Mouse (Mus musculus): Measurements from ENCODE around the gene Pdia3. TPM values are rescaled to one million over a fixed set of nuclear protein-coding genes. Genes with fewer than 3 reads are reported as not detected.
"Not testable (repeated sequence)": the region's sequence is repeated elsewhere in the genome, so short reads cannot be mapped to it uniquely, and the experiment has no call there.

Gene Pdia3
- total RNA-seq, 2 experiments from 2014 or later, result 207 to 216 TPM

- intact Hi-C loops (cut with DNase I), result loop anchor here (1.0 to 5.0 kb wide), 2 partner anchors 24 to 34 kb away; partner anchors contain the start of genes Mfap1a, Serf2 and Wdr76
- peak; percentile 85 to 93 for DNase-seq (ENCODE audit: low spot score in 2 of 2)
Measured at GRCm38 (mm10) chr2:121473301-121474179, 60.0 kb downstream of the Pdia3 start, which contains the start of gene Mfap1b. TSS of gene Mfap1b (minus strand) at chr2:121474067.

- DNase-seq (ENCODE audit: low spot score in 2 of 2), result no peak
- intact Hi-C loops (cut with DNase I), result loop anchor here (1.0 to 5.0 kb wide), 2 partner anchors 25 to 33 kb away; partner anchors contain the start of genes Mfap1a, Serf2 and Wdr76
Measured at GRCm38 (mm10) chr2:121474180-121474535, 60.6 kb downstream of the Pdia3 start.

- intact Hi-C loops (cut with DNase I); DNase-seq (ENCODE audit: low spot score in 2 of 2): not testable (repeated sequence)
Measured at GRCm38 (mm10) chr2:121475306-121475705, 61.7 kb downstream of the Pdia3 start.

- intact Hi-C loops (cut with DNase I), result no loop called here
- DNase-seq (ENCODE audit: low spot score in 2 of 2), result no peak
Measured at GRCm38 (mm10) chr2:121477491-121478266, 64.1 kb downstream of the Pdia3 start.

GRCm38 (mm10) chr2:121480498-121480897 is 66.9 kb downstream of the Pdia3 start:
- DNase-seq (ENCODE audit: low spot score in 2 of 2), result no peak
- intact Hi-C loops (cut with DNase I), result no loop called here

GRCm38 (mm10) chr2:121480916-121481315 is 67.3 kb downstream of the Pdia3 start:
- DNase-seq (ENCODE audit: low spot score in 2 of 2); intact Hi-C loops (cut with DNase I): not testable (repeated sequence)

- no peak for DNase-seq (ENCODE audit: low spot score in 2 of 2)
- intact Hi-C loops (cut with DNase I), result no loop called here
Measured at GRCm38 (mm10) chr2:121483576-121483975, 70.0 kb downstream of the Pdia3 start.

- intact Hi-C loops (cut with DNase I); DNase-seq (ENCODE audit: low spot score in 2 of 2): not testable (repeated sequence)
Measured at GRCm38 (mm10) chr2:121484403-121484802, 70.8 kb downstream of the Pdia3 start.

Small RNA genes within 50 kb of the gene (microRNA-seq; reads per million reads assigned to microRNA genes)
- gene Gm22953, result 0 reads per million in 2 experiments

Other genes starting within 250 kb of the Pdia3 start
- 10 to 100 TPM; 44.7 to 49.4 TPM for gene Tubgcp4, start 243.1 kb upstream of the Pdia3 start, total RNA-seq (2021)
- 1 to 10 TPM; 6.5 to 7.1 TPM for gene Zscan29, start 242.7 kb upstream of the Pdia3 start, total RNA-seq (2021)
- 100 to 1,000 TPM; 131 to 158 TPM for gene Trp53bp1, start 142.4 kb upstream of the Pdia3 start, total RNA-seq (2021)
- gene Map1a, start 124.2 kb upstream of the Pdia3 start, total RNA-seq (2021), result 100 to 1,000 TPM; 524 to 622 TPM
- 100 to 1,000 TPM; 111 to 122 TPM for gene Ppip5k1, start 58.4 kb upstream of the Pdia3 start, total RNA-seq (2021)
- gene Ckmt1, start 56.1 kb upstream of the Pdia3 start, total RNA-seq (2021), result 100 to 1,000 TPM; 371 to 391 TPM
- gene Strc, start 26.6 kb upstream of the Pdia3 start, total RNA-seq (2021), result under 1 TPM; 0.09 to 0.62 TPM
- gene Catsper2, start within 50 bp of the Pdia3 start, total RNA-seq (2021), result 1 to 10 TPM; 4.2 to 5.7 TPM
- not detected for gene Ell3, start 30.5 kb downstream of the Pdia3 start, total RNA-seq (2021)
- 100 to 1,000 TPM; 188 to 195 TPM for gene Serf2, start 35.4 kb downstream of the Pdia3 start, total RNA-seq (2021)
- 10 to 100 TPM; 13.9 to 16.1 TPM for gene Hypk, start 39.5 kb downstream of the Pdia3 start, total RNA-seq (2021)
- under 1 TPM; 0.46 to 0.62 TPM for gene Serinc4, start 43.0 kb downstream of the Pdia3 start, total RNA-seq (2021)
- 10 to 100 TPM; 39.9 to 40.9 TPM for gene Mfap1b, start 60.3 kb downstream of the Pdia3 start, total RNA-seq (2021)
- 10 to 100 TPM; 35.3 to 38.0 TPM for gene Mfap1a, start 92.9 kb downstream of the Pdia3 start, total RNA-seq (2021)
- 1 to 10 TPM; 4.2 to 4.4 TPM for gene Wdr76, start 92.9 kb downstream of the Pdia3 start, total RNA-seq (2021)